ENCODE assay signal across 8 mouse cellular contexts in genomic region chr12:59013234-59013633, GRCm38 (mm10). TPM values are rescaled to one million over a fixed set of nuclear protein-coding genes. Genes with fewer than 3 reads are reported as not detected.
A peak's percentile ranks its signal among the peaks of the same experiment; 100 is the strongest.
DNase-seq lines count a peak whose midpoint lies in the region; ATAC-seq and TF ChIP-seq lines count a peak whose summit lies in the region.

Gene Gemin2, plus strand, starts transcription at chr12:59013393.

- peak; percentile 75 for ATAC-seq in heart, embryonic 11.5 days (replicated peaks; ENCODE audit: insufficient number of reproducible peaks, low FRiP score, low TSS enrichment)
- peak; percentile 79 for ATAC-seq in kidney, embryonic 16.5 days (ENCODE audit: low FRiP score, low TSS enrichment)

- peaks cover 15% of the 10 kb centered on the region; the same call in 1 of the 2 replicates for H3K79me2 ChIP-seq in liver, adult 2 months (ENCODE audit: control insufficient read depth, insufficient read depth, low read length)
- H3K79me2 ChIP-seq in myocyte (ENCODE audit: control insufficient read depth, insufficient read depth), result peaks cover 38% of the 10 kb centered on the region

- WGBS in heart, embryonic 11.5 days (ENCODE audit: insufficient replicate concordance), result under 1% methylated on average over 28 of the region's 28 CpGs
- 0% methylated on average over 28 of the region's 28 CpGs for WGBS in kidney, embryonic 16.5 days
- WGBS in liver, adult 2 months, result under 1% methylated on average over 28 of the region's 28 CpGs

- TF ChIP-seq POLR2A in bone marrow macrophage, adult 2 months (IDR thresholded peaks at IDR 0.05; ENCODE audit: borderline replicate concordance, low read depth, low read length), result no peak
- peak; percentile 96 for TF ChIP-seq POLR2A in embryonic fibroblast, embryonic 13.5 days (IDR thresholded peaks at IDR 0.05; ENCODE audit: low read depth, low read length)
- TF ChIP-seq POLR2A in liver, adult 2 months (IDR thresholded peaks at IDR 0.05; ENCODE audit: extremely low read depth, insufficient read depth, low read length), result peak; percentile 88
- peak; percentile 93 for TF ChIP-seq POLR2A in myocyte (IDR thresholded peaks at IDR 0.05; ENCODE audit: insufficient read length, low read depth)

- peak within 1 kb of the TSS; percentile 80 for H3ac ChIP-seq in myocyte (ENCODE audit: control insufficient read depth, insufficient read length)

- peak within 1 kb of the TSS; percentile 74 for H3K4me2 ChIP-seq in heart, embryonic 11.5 days
- H3K4me2 ChIP-seq in kidney, embryonic 16.5 days (replicated peaks; ENCODE audit: low read depth, low read length), result peak within 1 kb of the TSS; percentile 77
- H3K4me2 ChIP-seq in myocyte (ENCODE audit: low read depth), result peak within 1 kb of the TSS; percentile 87

- H3K4me3 ChIP-seq in bone marrow macrophage, adult 2 months (ENCODE audit: insufficient read depth, low read length), result peak within 1 kb of the TSS; percentile 82
- peak within 1 kb of the TSS; percentile 88 for H3K4me3 ChIP-seq in embryonic fibroblast, embryonic 13.5 days (ENCODE audit: insufficient read depth, low read length)
- peak within 1 kb of the TSS; percentile 69 for H3K4me3 ChIP-seq in heart, embryonic 11.5 days (ENCODE audit: low read depth, low read length)
- H3K4me3 ChIP-seq in kidney, embryonic 16.5 days (ENCODE audit: low read length), result peak within 1 kb of the TSS; percentile 76
- peak within 1 kb of the TSS; percentile 78 for H3K4me3 ChIP-seq in liver, adult 2 months (ENCODE audit: insufficient read depth, low read depth, low read length)
- H3K4me3 ChIP-seq in myocyte, result peak within 1 kb of the TSS; percentile 50

- H3K36me3 ChIP-seq in heart, embryonic 11.5 days (ENCODE audit: control insufficient read depth, insufficient read depth, low read length), result peaks cover 4% of the 10 kb centered on the region; the same call in 1 of the 2 replicates
- H3K36me3 ChIP-seq in kidney, embryonic 16.5 days (ENCODE audit: insufficient read depth, low read length), result peaks cover 10% of the 10 kb centered on the region
- H3K36me3 ChIP-seq in liver, adult 2 months (ENCODE audit: control insufficient read depth, insufficient read depth, low read length), result no peaks in the 10 kb centered on the region; the same call in 1 of the 2 replicates
- H3K36me3 ChIP-seq in myocyte (ENCODE audit: control insufficient read depth, insufficient read depth), result peaks cover 12% of the 10 kb centered on the region
- H3K36me3 ChIP-seq in splenic B cell, adult 2 months (ENCODE audit: control insufficient read depth, insufficient read depth, low read length, poor library complexity, severe bottlenecking), result no peaks in the 10 kb centered on the region; the same call in 1 of the 2 replicates

- peak within 1 kb of the TSS; percentile 35 for H3K27ac ChIP-seq in bone marrow macrophage, adult 2 months (ENCODE audit: insufficient read depth, low read depth, low read length)
- peak within 1 kb of the TSS; percentile 92 for H3K27ac ChIP-seq in embryonic fibroblast, embryonic 13.5 days (ENCODE audit: insufficient read depth, low read length)
- H3K27ac ChIP-seq in heart, embryonic 11.5 days (ENCODE audit: low read depth, low read length), result peak within 1 kb of the TSS; percentile 91
- peak within 1 kb of the TSS; percentile 93 for H3K27ac ChIP-seq in kidney, embryonic 16.5 days (ENCODE audit: low read length)
- H3K27ac ChIP-seq in liver, adult 2 months (replicated peaks; ENCODE audit: insufficient read depth, low read depth, low read length), result peak within 1 kb of the TSS; percentile 73

- DNase-seq in A20 (ENCODE audit: low read depth, low spot score), result peak; percentile 96
- peak; percentile 85 for DNase-seq in liver, adult 2 months (ENCODE audit: extremely low read depth, low read depth, low spot score)
- peak; percentile 93 for DNase-seq in splenic B cell, adult 2 months (ENCODE audit: low read depth, low spot score)

- TF ChIP-seq CTCF in bone marrow macrophage, adult 2 months (IDR thresholded peaks at IDR 0.05; ENCODE audit: low read depth, low read length), result no peak
- no peak for TF ChIP-seq CTCF in embryonic fibroblast, embryonic 13.5 days (IDR thresholded peaks at IDR 0.05; ENCODE audit: borderline replicate concordance, insufficient read depth, low read length)
- 0 out of 2 replicates have a peak, but pooled peaks have one; percentile 6 for TF ChIP-seq CTCF in liver, adult 2 months (IDR thresholded peaks at IDR 0.05; ENCODE audit: low read depth, low read length)

- peak within 1 kb of the TSS; percentile 82 for H3K9ac ChIP-seq in heart, embryonic 11.5 days (ENCODE audit: low read depth, low read length)
- H3K9ac ChIP-seq in kidney, embryonic 16.5 days (replicated peaks; ENCODE audit: low read length), result peak within 1 kb of the TSS; percentile 84
- H3K9ac ChIP-seq in liver, adult 2 months (ENCODE audit: low read depth, low read length), result peak within 1 kb of the TSS; percentile 79

- H3K9me3 ChIP-seq in heart, embryonic 11.5 days (replicated peaks; ENCODE audit: control insufficient read depth, low read length), result no peaks in the 10 kb centered on the region
- H3K9me3 ChIP-seq in kidney, embryonic 16.5 days (ENCODE audit: low read length), result no peaks in the 10 kb centered on the region

- H3K4me1 ChIP-seq in bone marrow macrophage, adult 2 months (ENCODE audit: control insufficient read depth, insufficient read depth, low read length), result peaks cover 6% of the 10 kb centered on the region; the same call in 1 of the 2 replicates
- peaks cover 8% of the 10 kb centered on the region; the same call in 1 of the 2 replicates for H3K4me1 ChIP-seq in embryonic fibroblast, embryonic 13.5 days (ENCODE audit: control insufficient read depth, insufficient read depth, low read length)
- peaks cover 9% of the 10 kb centered on the region; the same call in 1 of the 2 replicates for H3K4me1 ChIP-seq in heart, embryonic 11.5 days (ENCODE audit: control insufficient read depth, insufficient read depth, low read length)
- peaks cover 26% of the 10 kb centered on the region for H3K4me1 ChIP-seq in kidney, embryonic 16.5 days (ENCODE audit: insufficient read depth, low read length)
- H3K4me1 ChIP-seq in liver, adult 2 months (ENCODE audit: control insufficient read depth, insufficient read depth, low read length), result peaks cover 15% of the 10 kb centered on the region

- no peaks in the 10 kb centered on the region for H3K27me3 ChIP-seq in heart, embryonic 11.5 days (ENCODE audit: control insufficient read depth, insufficient read depth, low read length)
- H3K27me3 ChIP-seq in kidney, embryonic 16.5 days (ENCODE audit: insufficient read depth, low read length), result no peaks in the 10 kb centered on the region
- no peaks in the 10 kb centered on the region for H3K27me3 ChIP-seq in liver, adult 2 months (ENCODE audit: control insufficient read depth, insufficient read depth, low read length)
- no peaks in the 10 kb centered on the region for H3K27me3 ChIP-seq in myocyte (ENCODE audit: control insufficient read depth, insufficient read depth, insufficient read length)
- H3K27me3 ChIP-seq in splenic B cell, adult 2 months (ENCODE audit: control insufficient read depth, insufficient read depth, low read length, poor library complexity, severe bottlenecking), result no peaks in the 10 kb centered on the region

TF ChIP-seq in myocyte, 11 proteins besides CTCF, POLR2A, EP300 and RAD21:
- TF ChIP-seq CEBPB (IDR thresholded peaks at IDR 0.05; ENCODE audit: insufficient read depth, poor library complexity, severe bottlenecking) (peak; percentile 50; the same call in 1 of the 2 replicates), MYOG (IDR thresholded peaks at IDR 0.05; ENCODE audit: control insufficient read depth in 1 of 3, insufficient read depth in 1 of 3, insufficient read length in 2 of 3, low read depth in 2 of 3) (no peak), POLR2AphosphoS2 (IDR thresholded peaks at IDR 0.05; ENCODE audit: insufficient read length, low read depth) (peak; percentile 97)

RNA-seq across cellular contexts. Expression of gene Gemin2, which starts in this region (rescaled TPM):
- polyA plus RNA-seq in bone marrow macrophage, adult 2 months (2012; ENCODE audit: insufficient read depth, insufficient read length, missing spikeins), result 6.3 and 6.9 TPM in 2 replicates
- polyA plus RNA-seq in embryonic fibroblast, embryonic 13.5 days (2011; ENCODE audit: insufficient read length, low read depth, missing spikeins), result 10.3 and 11.4 TPM in 2 replicates
- polyA plus RNA-seq in heart, embryonic 11.5 days (2014; fragmentation: Nextera tagmentation; extraction: Ambion mirVana), result 23.2 and 25.4 TPM in 2 replicates
- polyA plus RNA-seq in kidney, embryonic 16.5 days (2015; fragmentation: Nextera tagmentation; extraction: Ambion mirVana), result 30.3 and 30.7 TPM in 2 replicates
- 11.5 and 15.9 TPM in 2 replicates for total RNA-seq in liver, adult 2 months (2014; rRNA removed)
- polyA plus RNA-seq in liver, adult 2 months (2012; rRNA removed), result 3.7 and 4.8 TPM in 2 replicates
- polyA plus RNA-seq in myocyte (2012; fragmentation: generic; extraction: Trizol), result 10.2 TPM

Comparison
In these comparisons a context has a peak if more than half of its experiments do, and no peak if none do; other contexts are left out.
1. Peak in every context shown above with its lines: DNase-seq, ATAC-seq, H3K4me3 ChIP-seq and H3K27ac ChIP-seq.
2. H3K27ac ChIP-seq: peak in every context shown above with its lines; median percentile 93 in kidney, embryonic 16.5 days; 92 in embryonic fibroblast, embryonic 13.5 days; 91 in heart, embryonic 11.5 days; 73 in liver, adult 2 months; 35 in bone marrow macrophage, adult 2 months.